Mouse (Mus musculus) forebrain, embryonic 11.5 days (tissue): Measurements from ENCODE around the gene Kazn. TPM values are rescaled to one million over a fixed set of nuclear protein-coding genes. Genes with fewer than 3 reads are reported as not detected.

Experiments used
- ATAC-seq: fragments of 200-750 bp; cut with Nextera tagmentation; replicated peaks from 2 replicates; pipeline ENCODE4 v1.8.0; 2017; ENCODE audit warnings: moderate TSS enrichment; ENCODE audit not compliant: low FRiP score
- DNase-seq: peaks from one replicate; pipeline ENCODE4 v3.0.0-alpha.2; 2017; ENCODE audit warnings: low spot score
- H3K27ac ChIP-seq: fragments of 300-500 bp; sonication (generic); 2 replicates; pipeline ENCODE4 v1.5.1; 2014; ENCODE audit warnings: low read depth, low read length
- H3K27me3 ChIP-seq: fragments of 300-500 bp; sonication (generic); 2 replicates; pipeline ENCODE4 v1.6.1; 2014; ENCODE audit warnings: mild to moderate bottlenecking, low read length, mixed read lengths; ENCODE audit not compliant: control insufficient read depth, insufficient read depth
- H3K36me3 ChIP-seq: fragments of 300-500 bp; sonication (generic); 2 replicates; pipeline ENCODE4 v1.6.1; 2014; ENCODE audit warnings: mild to moderate bottlenecking, low read length, moderate library complexity, mixed read lengths; ENCODE audit not compliant: control insufficient read depth, insufficient read depth
- H3K4me1 ChIP-seq: fragments of 300-500 bp; sonication (generic); replicated peaks from 2 replicates; pipeline ENCODE4 v1.6.1; 2014; ENCODE audit warnings: low read length, mixed read lengths; ENCODE audit not compliant: control insufficient read depth, insufficient read depth
- H3K4me2 ChIP-seq: fragments of 300-500 bp; sonication (generic); 2 replicates; pipeline ENCODE4 v1.6.1; 2014; ENCODE audit warnings: low read depth, mild to moderate bottlenecking, low read length, moderate library complexity, mixed read lengths; ENCODE audit not compliant: severe bottlenecking
- H3K4me3 ChIP-seq: fragments of 300-500 bp; sonication (generic); 2 replicates; pipeline ENCODE4 v1.5.1; 2014; ENCODE audit warnings: low read depth, low read length
- H3K9ac ChIP-seq: fragments of 300-500 bp; sonication (generic); 2 replicates; pipeline ENCODE4 v1.6.1; 2014; ENCODE audit warnings: low read length
- H3K9me3 ChIP-seq: fragments of 300-500 bp; sonication (generic); 2 replicates; pipeline ENCODE4 v1.6.1; 2016; ENCODE audit warnings: low read length, mixed read lengths; ENCODE audit not compliant: control insufficient read depth
- WGBS: fragments of 180-500 bp; shearing (Covaris S2); extraction: QIAGEN DNeasy Blood & Tissue Kit; methylation state at CpG from one replicate; pipeline ENCODE4 v1.1.7; 2014; 5-methylcytosine and 5-hydroxymethylcytosine counted together
- polyA plus RNA-seq: library from polyadenylated mRNA; unstranded; fragments of >200 nt; fragmentation: Nextera tagmentation; extraction: Ambion mirVana; gene quantifications from 2 replicates; pipeline ENCODE4 v1.2.1, GENCODE M21; 2014

The Kazn gene
- polyA plus RNA-seq, 1 experiment from 2014 or later, result 18.1 TPM

- Histone ChIP-seq H3K4me1 (peaks cover 6% of the 10 kb centered on the region; the same call in 1 of the 2 replicates), H3K27ac (no peak overlapping the region), H3K36me3 (no peaks in the 10 kb centered on the region), H3K4me3 (no peak overlapping the region), H3K27me3 (0 out of 2 replicates have a peak, but pooled peaks cover 2% of the 10 kb centered on the region), H3K4me2 (no peak overlapping the region), H3K9me3 (no peaks in the 10 kb centered on the region), H3K9ac (no peak overlapping the region)
- WGBS, result 56% methylated on average over 1 of the region's 1 CpGs
- ATAC-seq (no peak), DNase-seq (no peak)
Measured at GRCm38 (mm10) chr4:142076883-142077282, 162.3 kb downstream of the Kazn start.

- peaks cover 7% of the 10 kb centered on the region; the same call in 1 of the 2 replicates for H3K4me1 ChIP-seq
- no peak overlapping the region for H3K27ac ChIP-seq
- H3K9ac ChIP-seq, result no peak overlapping the region
- no peak for DNase-seq
- no peak overlapping the region for H3K4me2 ChIP-seq
- no peak for ATAC-seq
- 85% methylated on average over 11 of the region's 11 CpGs for WGBS
- no peaks in the 10 kb centered on the region for H3K9me3 ChIP-seq
- peaks cover 2% of the 10 kb centered on the region; the same call in 1 of the 2 replicates for H3K27me3 ChIP-seq
- H3K4me3 ChIP-seq, result no peak overlapping the region
- H3K36me3 ChIP-seq, result no peaks in the 10 kb centered on the region
Measured at GRCm38 (mm10) chr4:142075931-142076330, 163.3 kb downstream of the Kazn start.

DNA sequence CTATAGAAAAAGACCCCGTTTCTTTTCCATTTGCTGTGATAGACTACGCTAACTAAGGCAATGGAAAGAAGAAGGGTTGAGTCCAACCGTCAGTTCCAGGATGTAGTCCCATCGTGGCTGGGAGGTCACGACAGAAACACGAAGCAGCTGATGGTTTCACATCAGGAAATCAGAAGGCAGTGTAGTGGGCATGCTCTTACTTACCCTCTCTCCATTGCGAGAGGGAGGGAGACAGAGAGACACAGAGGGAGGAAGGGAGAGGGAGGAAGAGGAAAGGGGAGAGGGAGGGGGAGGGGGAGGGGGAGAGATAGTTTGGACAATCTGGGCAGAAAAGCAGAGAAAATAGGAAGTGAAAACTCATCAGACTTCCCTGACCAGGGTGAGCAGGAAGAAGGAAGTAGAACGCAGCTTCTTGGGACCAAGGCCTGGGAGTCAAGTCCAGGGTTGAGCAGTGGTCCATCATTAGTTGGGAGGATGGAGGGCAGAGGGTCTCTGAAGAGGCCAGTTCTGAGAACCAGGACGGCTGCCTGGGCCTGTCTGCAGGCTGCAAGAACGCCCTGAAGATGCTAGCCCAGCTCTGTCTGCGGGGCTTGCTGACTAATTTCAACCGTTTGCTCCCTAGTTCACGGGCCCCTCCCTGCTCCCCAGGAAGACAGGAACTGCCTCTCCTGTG lies 165.0 kb downstream of the Kazn start:
- Histone ChIP-seq H3K4me2 (no peak overlapping the region), H3K9ac (no peak overlapping the region), H3K36me3 (no peaks in the 10 kb centered on the region), H3K27ac (no peak overlapping the region), H3K27me3 (peaks cover 6% of the 10 kb centered on the region; the same call in 1 of the 2 replicates), H3K9me3 (no peaks in the 10 kb centered on the region), H3K4me1 (peaks cover 10% of the 10 kb centered on the region; the same call in 1 of the 2 replicates), H3K4me3 (no peak overlapping the region)
- WGBS, result 69% methylated on average over 13 of the region's 13 CpGs
- no peak for ATAC-seq
- no peak for DNase-seq

DNA sequence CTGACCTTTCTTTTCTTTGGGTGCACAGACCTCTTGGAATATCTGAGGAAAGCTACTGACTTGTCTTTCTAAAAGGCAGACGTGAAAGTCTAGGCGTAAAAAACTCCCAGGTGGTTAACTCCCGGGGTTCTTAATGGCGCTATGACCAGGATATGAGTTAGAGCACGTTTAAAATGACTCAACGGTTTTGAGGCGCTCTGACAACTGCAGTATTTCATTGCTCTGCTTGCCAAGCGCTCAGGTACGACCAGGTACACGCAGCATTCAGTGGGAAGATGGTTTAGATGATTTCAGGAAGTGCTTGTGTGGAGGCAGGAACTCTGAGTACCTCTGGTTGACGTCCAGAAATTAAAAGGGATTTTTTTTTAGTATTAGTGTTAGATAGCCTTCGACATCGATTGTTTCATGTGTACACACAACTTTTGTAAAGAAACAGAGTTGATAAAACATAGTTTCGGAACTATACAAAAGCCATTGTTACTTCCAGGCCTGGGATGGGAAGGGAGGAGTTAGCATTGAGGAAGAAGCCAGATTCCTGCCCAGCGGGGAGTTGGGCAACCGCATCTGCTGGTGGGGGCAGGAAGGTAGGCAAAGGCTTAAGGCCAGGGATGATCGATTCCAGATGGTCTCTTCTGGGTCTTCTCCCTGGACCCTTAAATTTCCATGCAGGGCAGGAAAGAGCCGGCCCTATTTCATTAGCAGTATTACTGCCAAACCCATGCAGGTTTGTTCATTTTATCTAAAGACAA lies 167.8 kb downstream of the Kazn start:
- peaks cover 13% of the 10 kb centered on the region; the same call in 1 of the 2 replicates for H3K4me1 ChIP-seq
- no peaks in the 10 kb centered on the region for H3K9me3 ChIP-seq
- DNase-seq (no peak), ATAC-seq (no peak)
- no peak overlapping the region for H3K27ac ChIP-seq
- 10% methylated on average over 18 of the region's 18 CpGs for WGBS
- H3K4me2 ChIP-seq, result no peak overlapping the region
- peaks cover 13% of the 10 kb centered on the region; the same call in 1 of the 2 replicates for H3K27me3 ChIP-seq
- H3K9ac ChIP-seq, result no peak overlapping the region
- H3K36me3 ChIP-seq, result no peaks in the 10 kb centered on the region
- H3K4me3 ChIP-seq, result no peak overlapping the region

DNA sequence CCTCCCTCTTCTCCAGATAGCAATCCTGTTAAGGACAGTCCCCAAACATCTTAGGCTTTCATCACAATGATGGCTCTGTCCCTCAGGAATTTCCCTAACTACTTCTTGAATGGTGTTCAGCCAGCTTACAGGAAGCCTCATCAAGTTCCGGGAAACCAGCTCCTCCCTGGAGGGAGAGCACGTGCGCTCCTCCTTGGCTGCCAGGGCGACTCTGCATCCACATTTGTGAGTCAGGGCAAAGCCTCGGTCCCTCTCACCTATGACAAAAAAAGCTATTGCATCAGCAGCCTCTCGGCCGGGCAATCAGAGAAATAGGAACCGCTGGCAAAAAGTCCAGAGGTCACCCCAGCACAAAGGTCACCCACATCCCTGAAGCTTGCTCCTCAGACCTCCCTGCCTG lies 168.4 kb downstream of the Kazn start:
- no peak overlapping the region for H3K27ac ChIP-seq
- no peaks in the 10 kb centered on the region for H3K36me3 ChIP-seq
- H3K9ac ChIP-seq, result no peak overlapping the region
- no peak overlapping the region for H3K4me3 ChIP-seq
- no peaks in the 10 kb centered on the region for H3K9me3 ChIP-seq
- 6% methylated on average over 8 of the region's 8 CpGs for WGBS
- DNase-seq (no peak), ATAC-seq (no peak)
- H3K4me1 ChIP-seq, result peaks cover 16% of the 10 kb centered on the region; the same call in 1 of the 2 replicates
- H3K4me2 ChIP-seq, result no peak overlapping the region
- peaks cover 13% of the 10 kb centered on the region; the same call in 1 of the 2 replicates for H3K27me3 ChIP-seq

- ATAC-seq (0 out of 2 replicates have a peak, but pooled peaks have one; percentile 27), DNase-seq (peak; percentile 62)
- Histone ChIP-seq H3K27me3 (peaks cover 13% of the 10 kb centered on the region; the same call in 1 of the 2 replicates), H3K9ac (no peak overlapping the region), H3K27ac (no peak overlapping the region), H3K4me1 (peaks cover 13% of the 10 kb centered on the region; the same call in 1 of the 2 replicates), H3K4me3 (no peak overlapping the region), H3K4me2 (no peak overlapping the region), H3K36me3 (no peaks in the 10 kb centered on the region), H3K9me3 (no peaks in the 10 kb centered on the region)
- WGBS, result 14% methylated on average over 18 of the region's 18 CpGs
Measured at GRCm38 (mm10) chr4:142068899-142069812, 170.0 kb downstream of the Kazn start.

DNA sequence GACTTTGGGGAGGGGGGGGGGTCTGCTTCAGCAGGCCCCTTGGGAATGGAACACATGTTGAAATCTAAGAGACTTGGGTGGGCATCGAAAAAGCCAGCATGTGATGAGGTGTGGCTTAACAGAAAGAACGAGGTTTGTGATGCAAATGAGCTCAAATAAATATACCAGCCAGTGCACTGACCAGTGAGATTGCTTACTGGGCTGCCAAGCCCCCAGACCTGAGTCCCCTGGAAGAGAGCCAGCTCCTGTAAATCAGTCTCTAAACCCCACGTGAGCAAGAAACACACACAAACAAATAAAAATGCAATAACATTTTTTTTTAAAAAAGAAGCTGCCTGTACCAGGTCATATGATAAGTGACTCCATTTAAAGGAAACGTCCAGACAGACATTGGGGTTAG lies 172.6 kb downstream of the Kazn start:
- H3K4me3 ChIP-seq, result no peak overlapping the region
- WGBS, result 55% methylated on average over 4 of the region's 4 CpGs
- H3K9me3 ChIP-seq, result no peaks in the 10 kb centered on the region
- no peak overlapping the region for H3K9ac ChIP-seq
- no peaks in the 10 kb centered on the region for H3K36me3 ChIP-seq
- no peak for DNase-seq
- peaks cover 11% of the 10 kb centered on the region; the same call in 1 of the 2 replicates for H3K27me3 ChIP-seq
- peaks cover 11% of the 10 kb centered on the region; the same call in 1 of the 2 replicates for H3K4me1 ChIP-seq
- ATAC-seq, result no peak
- H3K4me2 ChIP-seq, result no peak overlapping the region
- no peak overlapping the region for H3K27ac ChIP-seq

GRCm38 (mm10) chr4:142065835-142066234 lies 173.4 kb downstream of the Kazn start:
- DNase-seq, result no peak

More at GRCm38 (mm10) chr4:142065835-142066234, 173.4 kb downstream of the Kazn start:
- peaks cover 12% of the 10 kb centered on the region; the same call in 1 of the 2 replicates for H3K4me1 ChIP-seq
- 76% methylated on average over 6 of the region's 6 CpGs for WGBS
- H3K9me3 ChIP-seq, result no peaks in the 10 kb centered on the region
- peaks cover 11% of the 10 kb centered on the region; the same call in 1 of the 2 replicates for H3K27me3 ChIP-seq
- no peak overlapping the region for H3K9ac ChIP-seq
- no peak for ATAC-seq
- no peak overlapping the region for H3K4me2 ChIP-seq
- H3K4me3 ChIP-seq, result no peak overlapping the region
- no peaks in the 10 kb centered on the region for H3K36me3 ChIP-seq
- H3K27ac ChIP-seq, result no peak overlapping the region
